Mouse (Mus musculus) forebrain, embryonic 13.5 days (tissue): ENCODE data around the gene Lztfl1. TPM values are rescaled to one million over a fixed set of nuclear protein-coding genes. Genes with fewer than 3 reads are reported as not detected.
"Not testable (repeated sequence)": the region's sequence is repeated elsewhere in the genome, so short reads cannot be mapped to it uniquely, and the experiment has no call there.

Source experiments
- ATAC-seq: fragments of 200-750 bp; cut with Nextera tagmentation; 2 replicates; pipeline ENCODE4 v1.8.0; 2017
- H3K27ac ChIP-seq: fragments of 300-500 bp; sonication (generic); 2 replicates; pipeline ENCODE4 v1.5.1; 2015; ENCODE audit warnings: inconsistent platforms, mild to moderate bottlenecking, moderate library complexity
- H3K27me3 ChIP-seq: fragments of 300-500 bp; sonication (generic); 2 replicates; pipeline ENCODE4 v1.6.1; 2015; ENCODE audit warnings: mild to moderate bottlenecking, inconsistent platforms
- H3K36me3 ChIP-seq: fragments of 300-500 bp; sonication (generic); 2 replicates; pipeline ENCODE4 v1.6.1; 2015; ENCODE audit warnings: mild to moderate bottlenecking, inconsistent platforms; ENCODE audit not compliant: poor library complexity, severe bottlenecking
- H3K4me1 ChIP-seq: fragments of 300-500 bp; sonication (generic); 2 replicates; pipeline ENCODE4 v1.6.1; 2015; ENCODE audit warnings: inconsistent platforms
- H3K4me2 ChIP-seq: fragments of 300-500 bp; sonication (generic); 2 replicates; pipeline ENCODE4 v1.6.1; 2015; ENCODE audit warnings: inconsistent platforms, mild to moderate bottlenecking, moderate library complexity
- H3K4me3 ChIP-seq: fragments of 300-500 bp; sonication (generic); 2 replicates; pipeline ENCODE4 v1.5.1; 2015; ENCODE audit warnings: mild to moderate bottlenecking, inconsistent platforms
- H3K9ac ChIP-seq: fragments of 300-500 bp; sonication (generic); 2 replicates; pipeline ENCODE4 v1.6.1; 2015; ENCODE audit warnings: mild to moderate bottlenecking, inconsistent platforms
- H3K9me3 ChIP-seq: fragments of 300-500 bp; sonication (generic); replicated peaks from 2 replicates; pipeline ENCODE4 v1.6.1; 2016; ENCODE audit warnings: inconsistent platforms
- WGBS: fragments of 180-500 bp; shearing (Covaris S2); methylation state at CpG from one replicate; pipeline ENCODE4 v1.1.7; 2015; 5-methylcytosine and 5-hydroxymethylcytosine counted together
- polyA plus RNA-seq: library from polyadenylated mRNA; unstranded; fragments of >200 nt; fragmentation: Nextera tagmentation; extraction: Ambion mirVana; gene quantifications from 2 replicates; pipeline ENCODE4 v1.2.1, GENCODE M21; 2015

Gene Lztfl1
- polyA plus RNA-seq = 50.8 and 52.7 TPM in 2 replicates

- no peaks in the 10 kb centered on the region for H3K27me3 ChIP-seq
- peak within 1 kb of the TSS; percentile 59 for H3K27ac ChIP-seq
- WGBS = 1% methylated on average over 55 of the region's 55 CpGs
- peak within 1 kb of the TSS; percentile 81 for H3K9ac ChIP-seq
- ATAC-seq = peak; percentile 99
- H3K4me1 ChIP-seq = peaks cover 9% of the 10 kb centered on the region
- H3K9me3 ChIP-seq = no peaks in the 10 kb centered on the region
- H3K4me2 ChIP-seq = peak within 1 kb of the TSS; percentile 75
- H3K36me3 ChIP-seq = no peaks in the 10 kb centered on the region
- peak within 1 kb of the TSS; percentile 87 for H3K4me3 ChIP-seq
Measured at GRCm38 (mm10) chr9:123717186-123718008, at the start of gene Lztfl1. Gene Lztfl1 (minus strand): TSS chr9:123717697.

- Histone ChIP-seq H3K27me3 (no peaks in the 10 kb centered on the region), H3K4me1 (no peaks in the 10 kb centered on the region), H3K4me2 (no peak overlapping the region), H3K27ac (no peak overlapping the region), H3K9me3 (no peaks in the 10 kb centered on the region), H3K36me3 (no peaks in the 10 kb centered on the region), H3K9ac (no peak overlapping the region), H3K4me3 (no peak overlapping the region)
- ATAC-seq = no peak
- WGBS = 94% methylated on average over 3 of the region's 3 CpGs
Measured at GRCm38 (mm10) chr9:123766996-123767395, 49.5 kb upstream of the Lztfl1 start.

GRCm38 (mm10) chr9:123763771-123764170 lies 46.3 kb upstream of the Lztfl1 start:
- Histone ChIP-seq H3K27me3 (no peaks in the 10 kb centered on the region), H3K4me1 (no peaks in the 10 kb centered on the region), H3K4me3 (no peak overlapping the region), H3K4me2 (no peak overlapping the region), H3K27ac (no peak overlapping the region), H3K9me3 (no peaks in the 10 kb centered on the region), H3K9ac (no peak overlapping the region), H3K36me3 (no peaks in the 10 kb centered on the region)
- no peak for ATAC-seq
- 91% methylated on average over 3 of the region's 3 CpGs for WGBS

GRCm38 (mm10) chr9:123762886-123763285 lies 45.4 kb upstream of the Lztfl1 start:
- 92% methylated on average over 4 of the region's 4 CpGs for WGBS
- no peaks in the 10 kb centered on the region for H3K9me3 ChIP-seq

GRCm38 (mm10) chr9:123760806-123761205 lies 43.3 kb upstream of the Lztfl1 start:
- 86% methylated on average over 3 of the region's 3 CpGs for WGBS
- Histone ChIP-seq H3K9ac (no peak overlapping the region), H3K4me2 (no peak overlapping the region), H3K9me3 (no peaks in the 10 kb centered on the region), H3K27ac (no peak overlapping the region), H3K4me3 (no peak overlapping the region), H3K27me3 (no peaks in the 10 kb centered on the region), H3K36me3 (no peaks in the 10 kb centered on the region), H3K4me1 (no peaks in the 10 kb centered on the region)
- no peak for ATAC-seq

More at GRCm38 (mm10) chr9:123762886-123763285, 45.4 kb upstream of the Lztfl1 start:
- Histone ChIP-seq H3K27me3 (no peaks in the 10 kb centered on the region), H3K9ac (no peak overlapping the region), H3K4me2 (no peak overlapping the region), H3K27ac (no peak overlapping the region), H3K4me3 (no peak overlapping the region), H3K36me3 (no peaks in the 10 kb centered on the region), H3K4me1 (no peaks in the 10 kb centered on the region)
- no peak for ATAC-seq

- Histone ChIP-seq H3K4me3 (no peak overlapping the region), H3K36me3 (no peaks in the 10 kb centered on the region), H3K9ac (no peak overlapping the region), H3K9me3 (no peaks in the 10 kb centered on the region), H3K27ac (no peak overlapping the region), H3K4me1 (no peaks in the 10 kb centered on the region), H3K27me3 (no peaks in the 10 kb centered on the region), H3K4me2 (no peak overlapping the region)
- ATAC-seq = no peak
- 76% methylated on average over 4 of the region's 4 CpGs for WGBS
Measured at GRCm38 (mm10) chr9:123758645-123759044, 41.1 kb upstream of the Lztfl1 start.

GRCm38 (mm10) chr9:123758156-123758555 lies 40.7 kb upstream of the Lztfl1 start:
- H3K27ac ChIP-seq = no peak overlapping the region
- no peak overlapping the region for H3K4me3 ChIP-seq
- H3K36me3 ChIP-seq = no peaks in the 10 kb centered on the region
- no peaks in the 10 kb centered on the region for H3K4me1 ChIP-seq
- H3K9ac ChIP-seq = no peak overlapping the region
- H3K9me3 ChIP-seq = no peaks in the 10 kb centered on the region
- 86% methylated on average over 1 of the region's 1 CpGs for WGBS
- no peak for ATAC-seq
- H3K4me2 ChIP-seq = no peak overlapping the region
- no peaks in the 10 kb centered on the region for H3K27me3 ChIP-seq

GRCm38 (mm10) chr9:123757326-123757725 lies 39.8 kb upstream of the Lztfl1 start:
- no peak overlapping the region for H3K4me2 ChIP-seq
- no peaks in the 10 kb centered on the region for H3K36me3 ChIP-seq
- no peaks in the 10 kb centered on the region for H3K9me3 ChIP-seq
- no peak overlapping the region for H3K4me3 ChIP-seq
- WGBS = 81% methylated on average over 2 of the region's 2 CpGs
- no peaks in the 10 kb centered on the region for H3K4me1 ChIP-seq
- no peak overlapping the region for H3K27ac ChIP-seq
- H3K9ac ChIP-seq = no peak overlapping the region
- no peak for ATAC-seq
- no peaks in the 10 kb centered on the region for H3K27me3 ChIP-seq

GRCm38 (mm10) chr9:123756752-123757151 lies 39.3 kb upstream of the Lztfl1 start:
- no peak for ATAC-seq
- no peaks in the 10 kb centered on the region for H3K36me3 ChIP-seq
- WGBS = 89% methylated on average over 3 of the region's 3 CpGs
- no peak overlapping the region for H3K27ac ChIP-seq
- no peak overlapping the region for H3K4me2 ChIP-seq
- H3K4me1 ChIP-seq = no peaks in the 10 kb centered on the region
- no peak overlapping the region for H3K9ac ChIP-seq
- no peaks in the 10 kb centered on the region for H3K9me3 ChIP-seq
- no peak overlapping the region for H3K4me3 ChIP-seq
- H3K27me3 ChIP-seq = no peaks in the 10 kb centered on the region

GRCm38 (mm10) chr9:123754333-123754732 lies 36.8 kb upstream of the Lztfl1 start:
- Histone ChIP-seq H3K36me3 (no peaks in the 10 kb centered on the region), H3K9ac (no peak overlapping the region), H3K27me3 (no peaks in the 10 kb centered on the region), H3K4me2 (no peak overlapping the region), H3K27ac (no peak overlapping the region), H3K9me3 (no peaks in the 10 kb centered on the region), H3K4me3 (no peak overlapping the region), H3K4me1 (no peaks in the 10 kb centered on the region)
- no peak for ATAC-seq
- 94% methylated on average over 4 of the region's 4 CpGs for WGBS

GRCm38 (mm10) chr9:123749687-123750086 lies 32.2 kb upstream of the Lztfl1 start:
- not testable (repeated sequence) for H3K4me3 ChIP-seq
- WGBS = 89% methylated on average over 8 of the region's 8 CpGs

GRCm38 (mm10) chr9:123740799-123741198 lies 23.3 kb upstream of the Lztfl1 start:
- Histone ChIP-seq H3K36me3 (no peaks in the 10 kb centered on the region), H3K9me3 (no peaks in the 10 kb centered on the region), H3K4me3 (no peak overlapping the region), H3K27ac (no peak overlapping the region), H3K27me3 (no peaks in the 10 kb centered on the region), H3K4me1 (no peaks in the 10 kb centered on the region), H3K4me2 (no peak overlapping the region), H3K9ac (no peak overlapping the region)
- no peak for ATAC-seq
- 85% methylated on average over 4 of the region's 4 CpGs for WGBS

More at GRCm38 (mm10) chr9:123749687-123750086, 32.2 kb upstream of the Lztfl1 start:
- not testable (repeated sequence) for H3K4me1 ChIP-seq, H3K36me3 ChIP-seq, H3K9me3 ChIP-seq, ATAC-seq, H3K27me3 ChIP-seq, H3K9ac ChIP-seq, H3K27ac ChIP-seq, H3K4me2 ChIP-seq

GRCm38 (mm10) chr9:123734133-123734532 lies 16.6 kb upstream of the Lztfl1 start:
- Histone ChIP-seq H3K27ac (no peak overlapping the region), H3K9ac (no peak overlapping the region), H3K9me3 (no peaks in the 10 kb centered on the region), H3K36me3 (no peaks in the 10 kb centered on the region), H3K4me1 (no peaks in the 10 kb centered on the region), H3K4me2 (no peak overlapping the region), H3K4me3 (no peak overlapping the region), H3K27me3 (no peaks in the 10 kb centered on the region)
- 86% methylated on average over 3 of the region's 3 CpGs for whole genome bisulfite sequencing
- ATAC-seq = no peak
